Mouse (Mus musculus): ENCODE data around the gene Gcsam. TPM values are rescaled to one million over a fixed set of nuclear protein-coding genes. Genes with fewer than 3 reads are reported as not detected.
A peak's percentile ranks its signal among the peaks of the same experiment; 100 is the strongest.

Gcsam gene
- not detected in 2 replicates for polyA plus RNA-seq (2012; rRNA removed)

DNA sequence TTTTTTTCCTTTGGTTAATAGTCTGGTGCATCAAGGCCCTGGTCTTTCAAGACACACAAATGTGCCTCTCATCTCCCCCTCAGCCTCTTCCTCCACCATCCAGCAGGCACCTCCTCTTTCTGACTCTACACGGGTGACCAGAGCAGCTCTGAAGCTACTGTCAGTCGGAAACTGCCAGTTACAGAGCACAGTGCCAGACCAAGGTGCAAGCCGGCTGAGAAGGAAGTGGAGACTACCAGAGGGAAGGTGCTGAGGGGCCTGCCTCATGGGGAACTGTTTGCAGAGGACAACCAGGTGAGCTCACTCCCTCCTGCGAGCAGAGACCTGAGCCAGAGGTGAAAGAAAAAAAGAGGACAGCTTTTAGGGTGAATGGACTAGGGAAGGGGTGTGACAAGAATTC is at the start of gene Gcsam:
Gene Gcsam, plus strand, starts transcription at position 114 of the 400 bp plus-strand sequence.
- Histone ChIP-seq H3K4me1 (ENCODE audit: control insufficient read depth, insufficient read depth, low read length) (no peaks in the 10 kb centered on the region), H3K4me3 (replicated peaks; ENCODE audit: insufficient read depth, low read depth, low read length) (no peak within 1 kb of the TSS), H3K27ac (ENCODE audit: insufficient read depth, low read length) (no peak within 1 kb of the TSS), H3K27me3 (ENCODE audit: control insufficient read depth, insufficient read depth, low read length) (no peaks in the 10 kb centered on the region)
- 77% methylated on average over 4 of the region's 4 CpGs for WGBS
- no peak for TF ChIP-seq CTCF (IDR thresholded peaks at IDR 0.05; ENCODE audit: borderline replicate concordance, insufficient read depth, low read depth, low read length)
- TF ChIP-seq POLR2A (IDR thresholded peaks at IDR 0.05; ENCODE audit: borderline replicate concordance, insufficient read depth, low read length) = no peak
- no peak for DNase-seq

DNA sequence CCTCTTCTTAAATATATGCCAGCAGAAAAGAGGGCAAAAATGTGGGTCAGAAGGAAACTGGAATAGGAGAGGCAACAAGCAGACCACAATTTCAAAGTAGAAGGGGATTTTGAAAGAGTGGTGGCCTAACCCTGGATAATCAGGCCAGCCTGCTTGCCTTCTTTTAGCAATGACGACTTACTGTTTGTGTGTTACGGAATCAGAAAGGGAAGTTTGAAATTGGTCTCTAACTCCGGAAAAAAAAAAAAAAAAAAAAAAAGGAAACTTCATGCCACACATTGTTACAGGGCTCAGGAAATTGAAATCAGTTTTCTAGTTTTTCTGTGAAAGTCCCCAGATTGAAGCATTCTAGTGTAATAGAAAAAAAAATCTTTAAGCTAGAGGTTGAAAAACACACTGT is 48.4 kb upstream of the Gcsam start:
- no peak overlapping the region for H3K4me3 ChIP-seq (replicated peaks; ENCODE audit: insufficient read depth, low read depth, low read length)
- no peak overlapping the region for H3K27ac ChIP-seq (ENCODE audit: insufficient read depth, low read length)
- WGBS = 69% methylated on average over 3 of the region's 3 CpGs
- H3K4me1 ChIP-seq (ENCODE audit: control insufficient read depth, insufficient read depth, low read length) = no peaks in the 10 kb centered on the region
- no peak for DNase-seq
- no peak for TF ChIP-seq CTCF (IDR thresholded peaks at IDR 0.05; ENCODE audit: borderline replicate concordance, insufficient read depth, low read depth, low read length)
- no peak for TF ChIP-seq POLR2A (IDR thresholded peaks at IDR 0.05; ENCODE audit: borderline replicate concordance, insufficient read depth, low read length)
- no peaks in the 10 kb centered on the region for H3K27me3 ChIP-seq (ENCODE audit: control insufficient read depth, insufficient read depth, low read length)

DNA sequence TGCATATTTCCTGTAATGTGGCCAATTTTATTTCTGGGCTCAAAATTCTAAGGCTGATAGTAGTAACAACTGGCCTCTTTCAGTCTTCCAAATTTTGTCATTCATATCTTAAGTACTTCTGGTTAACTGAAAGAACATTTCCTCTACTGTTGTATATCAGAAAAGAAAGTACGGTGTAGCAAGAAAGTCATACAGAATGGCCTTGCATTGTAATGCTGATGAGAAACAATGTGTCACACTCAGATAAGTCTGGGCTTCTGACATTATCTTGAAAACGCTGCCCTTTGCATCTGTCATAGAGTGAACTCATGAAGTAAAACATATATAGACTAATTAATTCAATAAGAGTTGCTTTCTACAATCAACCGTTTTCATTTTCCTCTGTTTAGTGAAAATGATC is 37.9 kb upstream of the Gcsam start:
- Histone ChIP-seq H3K4me3 (replicated peaks; ENCODE audit: insufficient read depth, low read depth, low read length) (no peak overlapping the region), H3K27me3 (ENCODE audit: control insufficient read depth, insufficient read depth, low read length) (no peaks in the 10 kb centered on the region), H3K4me1 (ENCODE audit: control insufficient read depth, insufficient read depth, low read length) (no peaks in the 10 kb centered on the region), H3K27ac (ENCODE audit: insufficient read depth, low read length) (no peak overlapping the region)
- no peak for DNase-seq
- TF ChIP-seq POLR2A (IDR thresholded peaks at IDR 0.05; ENCODE audit: borderline replicate concordance, insufficient read depth, low read length) = no peak
- 84% methylated on average over 3 of the region's 3 CpGs for WGBS

DNA sequence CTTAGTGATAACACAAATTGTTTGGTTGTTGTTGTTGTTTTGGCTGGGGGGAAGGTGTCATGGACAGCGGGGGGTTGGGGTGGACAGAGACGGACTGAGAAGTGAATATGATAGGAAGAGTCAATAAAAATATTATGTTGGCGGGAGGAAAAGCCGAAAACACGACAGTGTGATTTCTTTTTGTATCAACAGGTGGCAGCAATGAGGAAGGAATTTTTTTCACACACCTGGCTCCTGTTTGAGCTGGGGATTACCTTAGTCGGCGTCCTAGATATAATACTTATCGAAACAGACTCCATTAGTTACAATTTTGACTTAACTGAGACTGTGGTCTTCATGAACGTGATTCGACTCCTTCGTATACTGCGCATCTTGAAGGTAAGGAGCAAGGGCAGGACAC is 30.3 kb upstream of the Gcsam start:
- Histone ChIP-seq H3K4me3 (replicated peaks; ENCODE audit: insufficient read depth, low read depth, low read length) (no peak overlapping the region), H3K4me1 (ENCODE audit: control insufficient read depth, insufficient read depth, low read length) (no peaks in the 10 kb centered on the region), H3K27ac (ENCODE audit: insufficient read depth, low read length) (no peak overlapping the region), H3K27me3 (ENCODE audit: control insufficient read depth, insufficient read depth, low read length) (no peaks in the 10 kb centered on the region)
- no peak for DNase-seq
- TF ChIP-seq CTCF (IDR thresholded peaks at IDR 0.05; ENCODE audit: borderline replicate concordance, insufficient read depth, low read depth, low read length) (no peak), POLR2A (IDR thresholded peaks at IDR 0.05; ENCODE audit: borderline replicate concordance, insufficient read depth, low read length) (no peak)
- 69% methylated on average over 12 of the region's 12 CpGs for WGBS

DNA sequence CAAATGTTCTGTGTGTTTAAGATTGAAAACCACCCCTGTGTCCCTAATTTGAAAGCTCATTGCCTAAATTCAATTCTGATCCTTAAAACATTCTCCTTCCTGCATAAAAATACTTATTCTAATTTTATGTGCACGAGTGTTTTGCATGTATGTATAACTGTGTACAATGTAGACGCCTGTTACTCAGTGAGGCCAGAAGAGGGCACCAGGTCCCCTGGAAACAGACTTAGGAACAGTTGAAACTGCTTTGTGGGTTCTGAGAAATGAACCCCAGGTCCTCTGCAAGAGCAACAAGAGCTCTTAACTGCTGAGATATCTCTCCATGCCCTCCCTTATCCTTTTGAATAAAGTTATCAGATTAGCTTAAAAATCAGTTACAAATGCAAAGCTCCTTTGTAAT is 27.7 kb upstream of the Gcsam start:
- 28% methylated on average over 2 of the region's 2 CpGs for WGBS
- peak; percentile 22; the same call in 1 of the 2 replicates for TF ChIP-seq CTCF (IDR thresholded peaks at IDR 0.05; ENCODE audit: borderline replicate concordance, insufficient read depth, low read depth, low read length)
- TF ChIP-seq POLR2A (IDR thresholded peaks at IDR 0.05; ENCODE audit: borderline replicate concordance, insufficient read depth, low read length) = no peak
- Histone ChIP-seq H3K4me1 (ENCODE audit: control insufficient read depth, insufficient read depth, low read length) (no peaks in the 10 kb centered on the region), H3K27me3 (ENCODE audit: control insufficient read depth, insufficient read depth, low read length) (no peaks in the 10 kb centered on the region), H3K4me3 (replicated peaks; ENCODE audit: insufficient read depth, low read depth, low read length) (no peak overlapping the region), H3K27ac (ENCODE audit: insufficient read depth, low read length) (no peak overlapping the region)
- no peak for DNase-seq

DNA sequence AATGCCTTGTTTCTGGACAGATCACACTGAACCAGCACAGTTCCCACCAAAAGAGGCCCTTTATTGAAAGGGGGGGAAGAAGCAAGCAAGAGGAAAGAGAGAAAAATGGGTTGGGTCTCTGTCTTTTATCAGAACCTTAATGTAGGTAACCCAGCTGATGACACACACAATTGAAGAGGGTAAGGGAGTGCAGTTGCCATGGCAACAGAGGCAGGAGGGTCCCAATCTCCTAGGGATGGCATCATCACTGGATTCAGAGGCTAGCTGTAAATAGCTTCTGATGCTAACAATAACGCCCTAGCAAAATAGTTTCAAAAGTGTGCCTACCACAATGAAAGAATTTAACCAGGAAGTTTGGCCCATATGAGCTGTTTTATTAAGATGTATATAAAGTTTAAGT is 16.5 kb upstream of the Gcsam start:
- DNase-seq = no peak
- H3K27ac ChIP-seq (ENCODE audit: insufficient read depth, low read length) = no peak overlapping the region
- no peaks in the 10 kb centered on the region for H3K4me1 ChIP-seq (ENCODE audit: control insufficient read depth, insufficient read depth, low read length)
- no peaks in the 10 kb centered on the region for H3K27me3 ChIP-seq (ENCODE audit: control insufficient read depth, insufficient read depth, low read length)
- no peak overlapping the region for H3K4me3 ChIP-seq (replicated peaks; ENCODE audit: insufficient read depth, low read depth, low read length)
- WGBS = 47% methylated on average over 1 of the region's 1 CpGs
- no peak for TF ChIP-seq POLR2A (IDR thresholded peaks at IDR 0.05; ENCODE audit: borderline replicate concordance, insufficient read depth, low read length)
- TF ChIP-seq CTCF (IDR thresholded peaks at IDR 0.05; ENCODE audit: borderline replicate concordance, insufficient read depth, low read depth, low read length) = no peak

DNA sequence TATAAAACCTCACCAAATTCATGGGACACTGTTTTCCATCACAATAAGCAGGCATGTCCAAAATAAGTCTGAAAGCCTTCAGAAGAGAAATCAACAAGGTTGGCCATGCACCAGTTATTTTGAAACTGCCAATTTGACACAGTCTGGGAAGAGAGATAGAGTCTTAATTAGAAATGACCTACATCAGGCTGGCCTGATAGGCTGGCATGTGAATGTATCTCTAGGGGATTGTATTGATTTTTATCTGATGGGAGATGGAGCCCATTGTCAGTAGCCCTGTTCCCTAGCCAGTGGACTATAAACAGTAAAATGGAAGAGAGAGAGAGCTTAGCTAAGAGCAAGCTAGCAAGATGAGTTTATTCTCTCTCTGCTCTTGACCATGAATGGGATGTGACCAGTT is 14.7 kb upstream of the Gcsam start:
- no peak for DNase-seq
- Histone ChIP-seq H3K27me3 (ENCODE audit: control insufficient read depth, insufficient read depth, low read length) (no peaks in the 10 kb centered on the region), H3K27ac (ENCODE audit: insufficient read depth, low read length) (no peak overlapping the region), H3K4me1 (ENCODE audit: control insufficient read depth, insufficient read depth, low read length) (no peaks in the 10 kb centered on the region), H3K4me3 (replicated peaks; ENCODE audit: insufficient read depth, low read depth, low read length) (no peak overlapping the region)
- TF ChIP-seq POLR2A (IDR thresholded peaks at IDR 0.05; ENCODE audit: borderline replicate concordance, insufficient read depth, low read length) = no peak
- no peak for TF ChIP-seq CTCF (IDR thresholded peaks at IDR 0.05; ENCODE audit: borderline replicate concordance, insufficient read depth, low read depth, low read length)

DNA sequence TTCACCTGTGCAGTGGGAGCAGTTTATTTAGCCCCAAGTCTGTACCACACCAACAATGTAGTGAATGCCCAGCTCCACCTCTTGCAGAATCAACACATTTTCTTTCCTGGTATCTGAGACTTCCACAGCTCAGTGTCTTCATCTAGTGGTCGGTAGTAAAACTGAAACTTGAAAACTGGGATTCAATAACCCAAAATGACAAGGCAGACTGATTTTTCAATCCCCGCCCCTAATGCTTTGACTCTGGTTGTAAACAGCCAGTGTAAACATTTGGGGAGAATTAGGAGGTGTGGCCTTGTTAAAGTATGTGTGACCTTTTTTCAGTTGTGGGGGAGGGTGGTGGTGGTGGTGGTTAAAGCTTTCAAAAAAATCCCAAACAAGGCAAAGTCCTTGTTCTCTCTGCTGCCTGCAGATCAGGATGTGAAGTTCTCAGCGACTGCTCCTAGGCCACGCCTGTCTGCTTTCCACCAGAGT is 1.7 kb upstream of the Gcsam start:
- no peaks in the 10 kb centered on the region for H3K4me1 ChIP-seq (ENCODE audit: control insufficient read depth, insufficient read depth, low read length)
- TF ChIP-seq CTCF (IDR thresholded peaks at IDR 0.05; ENCODE audit: borderline replicate concordance, insufficient read depth, low read depth, low read length) (peak; percentile 6; the same call in 1 of the 2 replicates), POLR2A (IDR thresholded peaks at IDR 0.05; ENCODE audit: borderline replicate concordance, insufficient read depth, low read length) (no peak)
- DNase-seq = no peak
- WGBS = 52% methylated on average over 4 of the region's 4 CpGs
- H3K4me3 ChIP-seq (replicated peaks; ENCODE audit: insufficient read depth, low read depth, low read length) = no peak overlapping the region
- H3K27me3 ChIP-seq (ENCODE audit: control insufficient read depth, insufficient read depth, low read length) = no peaks in the 10 kb centered on the region
- no peak overlapping the region for H3K27ac ChIP-seq (ENCODE audit: insufficient read depth, low read length)
